Mouse (Mus musculus): ENCODE measurements around the gene Zfp62. TPM values are rescaled to one million over a fixed set of nuclear protein-coding genes. Genes with fewer than 3 reads are reported as not detected.

Gene Zfp62
- polyA plus RNA-seq, 1 experiment from 2014 or later = 66.1 TPM

- H3K9me3 ChIP-seq (replicated peaks; ENCODE audit: control insufficient read depth, low read length) = no peaks in the 10 kb centered on the region
- H3K4me3 ChIP-seq (ENCODE audit: low read depth, low read length) = no peak overlapping the region
- H3K4me2 ChIP-seq (ENCODE audit: low read depth, low read length) = no peak overlapping the region
- H3K9ac ChIP-seq (replicated peaks; ENCODE audit: low read length) = no peak overlapping the region
- WGBS = 82% methylated on average over 4 of the region's 4 CpGs
- H3K36me3 ChIP-seq (replicated peaks; ENCODE audit: control insufficient read depth, insufficient read depth, low read depth, low read length) = no peaks in the 10 kb centered on the region
- H3K27me3 ChIP-seq (ENCODE audit: control insufficient read depth, insufficient read depth, low read length) = no peaks in the 10 kb centered on the region
- no peaks in the 10 kb centered on the region for H3K4me1 ChIP-seq (ENCODE audit: control insufficient read depth, insufficient read depth, low read length)
- no peak overlapping the region for H3K27ac ChIP-seq (replicated peaks; ENCODE audit: low read depth, low read length)
- DNase-seq (ENCODE audit: low spot score) = no peak
- no peak for ATAC-seq (replicated peaks; ENCODE audit: insufficient number of reproducible peaks, low FRiP score, low TSS enrichment, low read depth)
Observed at GRCm38 (mm10) chr11:49246523-49246922, 43.4 kb downstream of the Zfp62 start.

DNA sequence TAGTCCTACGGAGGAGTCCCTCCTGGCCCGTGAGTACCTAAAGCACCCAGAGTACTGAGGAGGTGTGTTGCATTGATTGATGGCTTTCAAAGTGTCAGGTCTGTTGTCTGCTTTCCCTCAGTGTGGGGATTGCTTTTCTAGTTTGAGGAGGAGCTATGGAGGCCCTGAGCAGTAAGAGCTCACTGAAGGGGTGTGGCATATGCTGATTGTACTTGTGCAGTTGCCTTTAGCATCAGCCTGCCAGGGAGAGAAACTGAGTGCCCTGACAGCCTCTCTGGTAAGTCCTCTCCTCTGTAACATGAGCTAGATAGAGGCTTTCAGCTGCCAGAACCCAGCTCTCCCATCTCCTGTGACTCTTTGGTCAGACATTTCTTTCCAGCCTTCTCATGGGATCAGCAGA is 44.2 kb downstream of the Zfp62 start:
- H3K27ac ChIP-seq (replicated peaks; ENCODE audit: low read depth, low read length) = no peak overlapping the region
- H3K4me3 ChIP-seq (ENCODE audit: low read depth, low read length) = no peak overlapping the region
- no peaks in the 10 kb centered on the region for H3K4me1 ChIP-seq (ENCODE audit: control insufficient read depth, insufficient read depth, low read length)
- H3K36me3 ChIP-seq (replicated peaks; ENCODE audit: control insufficient read depth, insufficient read depth, low read depth, low read length) = no peaks in the 10 kb centered on the region
- ATAC-seq (replicated peaks; ENCODE audit: insufficient number of reproducible peaks, low FRiP score, low TSS enrichment, low read depth) (no peak), DNase-seq (ENCODE audit: low spot score) (no peak)
- H3K4me2 ChIP-seq (ENCODE audit: low read depth, low read length) = no peak overlapping the region
- no peaks in the 10 kb centered on the region for H3K9me3 ChIP-seq (replicated peaks; ENCODE audit: control insufficient read depth, low read length)
- 70% methylated on average over 2 of the region's 2 CpGs for WGBS
- no peaks in the 10 kb centered on the region for H3K27me3 ChIP-seq (ENCODE audit: control insufficient read depth, insufficient read depth, low read length)
- no peak overlapping the region for H3K9ac ChIP-seq (replicated peaks; ENCODE audit: low read length)

GRCm38 (mm10) chr11:49248226-49248973 is 45.3 kb downstream of the Zfp62 start:
- Histone ChIP-seq H3K4me1 (ENCODE audit: control insufficient read depth, insufficient read depth, low read length) (no peaks in the 10 kb centered on the region), H3K36me3 (replicated peaks; ENCODE audit: control insufficient read depth, insufficient read depth, low read depth, low read length) (peaks cover 3% of the 10 kb centered on the region), H3K27me3 (ENCODE audit: control insufficient read depth, insufficient read depth, low read length) (no peaks in the 10 kb centered on the region), H3K9me3 (replicated peaks; ENCODE audit: control insufficient read depth, low read length) (no peaks in the 10 kb centered on the region), H3K27ac (replicated peaks; ENCODE audit: low read depth, low read length) (no peak overlapping the region), H3K4me2 (ENCODE audit: low read depth, low read length) (no peak overlapping the region), H3K4me3 (ENCODE audit: low read depth, low read length) (no peak overlapping the region), H3K9ac (replicated peaks; ENCODE audit: low read length) (no peak overlapping the region)
- ATAC-seq (replicated peaks; ENCODE audit: insufficient number of reproducible peaks, low FRiP score, low TSS enrichment, low read depth) (no peak), DNase-seq (ENCODE audit: low spot score) (no peak)
- 63% methylated on average over 6 of the region's 6 CpGs for WGBS

GRCm38 (mm10) chr11:49248974-49249700 is 46.0 kb downstream of the Zfp62 start:
- no peak overlapping the region; the same call in 1 of the 2 replicates for H3K4me2 ChIP-seq (ENCODE audit: low read depth, low read length)
- peaks cover 3% of the 10 kb centered on the region for H3K36me3 ChIP-seq (replicated peaks; ENCODE audit: control insufficient read depth, insufficient read depth, low read depth, low read length)
- no peak overlapping the region for H3K4me3 ChIP-seq (ENCODE audit: low read depth, low read length)
- H3K9ac ChIP-seq (replicated peaks; ENCODE audit: low read length) = no peak overlapping the region
- ATAC-seq (replicated peaks; ENCODE audit: insufficient number of reproducible peaks, low FRiP score, low TSS enrichment, low read depth) = no peak
- no peak for DNase-seq (ENCODE audit: low spot score)
- no peaks in the 10 kb centered on the region for H3K27me3 ChIP-seq (ENCODE audit: control insufficient read depth, insufficient read depth, low read length)
- H3K27ac ChIP-seq (replicated peaks; ENCODE audit: low read depth, low read length) = no peak overlapping the region
- no peaks in the 10 kb centered on the region for H3K9me3 ChIP-seq (replicated peaks; ENCODE audit: control insufficient read depth, low read length)
- WGBS = 69% methylated on average over 6 of the region's 6 CpGs
- no peaks in the 10 kb centered on the region for H3K4me1 ChIP-seq (ENCODE audit: control insufficient read depth, insufficient read depth, low read length)

DNA sequence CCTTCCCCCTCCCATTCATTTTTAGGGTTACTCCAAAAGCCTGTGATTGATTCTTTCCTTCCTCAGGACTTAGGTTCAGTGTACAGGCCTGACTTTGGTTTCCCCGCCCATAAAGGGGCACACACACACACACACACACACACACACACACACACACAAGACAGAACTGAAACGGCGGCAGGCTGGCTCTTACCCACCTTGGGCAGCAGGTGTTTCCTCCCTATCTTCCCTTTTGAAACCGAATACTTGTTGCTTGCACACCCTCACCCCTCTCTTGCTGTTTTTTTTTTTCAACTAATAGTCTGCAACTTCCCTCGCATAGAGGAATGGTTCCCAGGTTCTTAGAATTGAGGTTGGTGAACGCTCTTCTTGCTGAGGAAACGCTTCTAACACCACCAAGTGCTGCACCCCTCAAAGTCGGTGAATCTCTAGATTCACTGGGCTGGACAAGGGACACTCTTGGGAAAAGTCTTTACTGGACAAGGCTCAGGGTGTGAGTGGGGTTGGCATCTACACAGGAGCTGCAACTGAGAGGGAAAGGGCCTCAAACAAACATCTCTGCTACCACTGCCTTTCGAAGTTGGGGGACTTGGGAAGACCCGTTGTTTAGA is 46.8 kb downstream of the Zfp62 start:
- WGBS = 21% methylated on average over 10 of the region's 10 CpGs
- H3K9ac ChIP-seq (replicated peaks; ENCODE audit: low read length) = peak overlapping the region; percentile 87
- H3K27ac ChIP-seq (replicated peaks; ENCODE audit: low read depth, low read length) = peak overlapping the region; percentile 75
- peak; percentile 9 for DNase-seq (ENCODE audit: low spot score)
- no peak for ATAC-seq (replicated peaks; ENCODE audit: insufficient number of reproducible peaks, low FRiP score, low TSS enrichment, low read depth)
- H3K4me1 ChIP-seq (ENCODE audit: control insufficient read depth, insufficient read depth, low read length) = no peaks in the 10 kb centered on the region
- no peaks in the 10 kb centered on the region for H3K9me3 ChIP-seq (replicated peaks; ENCODE audit: control insufficient read depth, low read length)
- peak overlapping the region; percentile 59 for H3K4me3 ChIP-seq (ENCODE audit: low read depth, low read length)
- H3K4me2 ChIP-seq (ENCODE audit: low read depth, low read length) = peak overlapping the region; percentile 77
- peaks cover 3% of the 10 kb centered on the region for H3K36me3 ChIP-seq (replicated peaks; ENCODE audit: control insufficient read depth, insufficient read depth, low read depth, low read length)
- no peaks in the 10 kb centered on the region for H3K27me3 ChIP-seq (ENCODE audit: control insufficient read depth, insufficient read depth, low read length)

DNA sequence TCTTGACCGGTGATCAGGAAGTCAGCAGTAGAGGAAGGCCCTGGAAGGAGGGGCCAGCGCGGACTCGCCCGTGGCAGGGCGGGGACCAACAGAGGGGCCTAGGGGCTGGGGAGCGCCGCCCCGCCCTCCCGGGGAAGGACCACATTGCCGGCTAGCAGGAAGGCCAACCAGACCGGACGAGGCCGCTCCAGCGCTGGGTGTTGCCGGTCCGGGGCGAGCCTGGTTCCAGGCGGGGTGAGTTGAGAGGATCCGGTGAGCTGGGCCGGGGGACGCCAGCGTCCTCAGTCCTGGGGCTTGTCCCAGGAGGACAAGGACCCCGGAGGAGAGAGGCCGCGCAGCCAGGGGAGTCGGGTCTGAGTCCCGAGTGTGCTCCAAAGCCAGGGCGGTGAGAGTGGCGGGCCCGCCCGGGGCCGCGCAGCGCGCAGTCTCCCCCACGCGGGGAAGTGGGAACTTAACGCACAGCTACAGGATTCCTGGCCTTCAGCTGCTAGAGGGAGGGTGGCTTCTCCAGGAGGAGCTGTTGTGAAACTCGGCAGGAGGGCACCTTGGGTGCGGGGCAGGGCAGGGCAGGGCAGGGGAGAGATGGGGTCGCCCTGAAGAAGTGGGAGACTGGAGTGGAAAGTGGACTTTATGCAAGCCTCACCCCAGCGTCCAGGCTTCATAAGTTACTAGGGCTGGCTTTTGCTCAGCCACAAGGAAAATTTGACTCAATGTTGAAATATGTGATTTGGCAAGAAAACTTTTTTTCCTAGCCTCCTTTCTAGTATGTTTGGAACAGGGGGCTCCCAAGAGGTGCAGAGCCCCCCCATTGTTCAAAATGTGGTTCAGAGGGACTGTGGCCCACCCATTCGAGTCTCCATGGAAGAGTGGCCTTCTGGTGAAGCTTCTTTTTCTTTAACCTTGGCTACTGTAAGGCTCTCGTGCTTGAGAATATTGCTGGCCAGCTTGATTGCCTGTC is 47.6 kb downstream of the Zfp62 start:
- ATAC-seq (replicated peaks; ENCODE audit: insufficient number of reproducible peaks, low FRiP score, low TSS enrichment, low read depth) (peak; percentile 95), DNase-seq (ENCODE audit: low spot score) (peak; percentile 86)
- Histone ChIP-seq H3K36me3 (replicated peaks; ENCODE audit: control insufficient read depth, insufficient read depth, low read depth, low read length) (peaks cover 3% of the 10 kb centered on the region), H3K4me3 (ENCODE audit: low read depth, low read length) (peak overlapping the region; percentile 59), H3K27ac (replicated peaks; ENCODE audit: low read depth, low read length) (peak overlapping the region; percentile 75), H3K9me3 (replicated peaks; ENCODE audit: control insufficient read depth, low read length) (no peaks in the 10 kb centered on the region), H3K9ac (replicated peaks; ENCODE audit: low read length) (peak overlapping the region; percentile 87), H3K27me3 (ENCODE audit: control insufficient read depth, insufficient read depth, low read length) (no peaks in the 10 kb centered on the region), H3K4me1 (ENCODE audit: control insufficient read depth, insufficient read depth, low read length) (no peaks in the 10 kb centered on the region), H3K4me2 (ENCODE audit: low read depth, low read length) (peak overlapping the region; percentile 77)
- 3% methylated on average over 44 of the region's 45 CpGs for WGBS

DNA sequence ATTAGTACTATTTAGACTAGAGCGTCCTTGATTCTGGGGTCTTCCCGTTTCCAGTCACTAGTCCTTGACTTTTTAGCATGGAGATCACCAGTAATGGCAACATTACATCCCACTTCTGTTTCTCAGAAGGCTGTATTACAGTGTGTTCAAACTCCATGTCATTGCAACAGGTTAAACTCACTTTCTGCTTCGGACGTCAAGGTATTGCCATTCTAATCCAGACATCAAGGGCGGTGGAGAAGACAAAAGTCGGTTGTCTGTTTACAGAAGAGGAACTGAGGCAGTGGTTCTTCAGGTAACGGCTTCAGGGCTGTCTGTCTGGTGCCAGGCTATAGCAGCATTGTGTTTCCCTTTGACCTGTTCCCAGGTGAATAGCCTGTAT is 48.3 kb downstream of the Zfp62 start:
- Histone ChIP-seq H3K27me3 (ENCODE audit: control insufficient read depth, insufficient read depth, low read length) (no peaks in the 10 kb centered on the region), H3K27ac (replicated peaks; ENCODE audit: low read depth, low read length) (no peak overlapping the region), H3K9me3 (replicated peaks; ENCODE audit: control insufficient read depth, low read length) (no peaks in the 10 kb centered on the region), H3K36me3 (replicated peaks; ENCODE audit: control insufficient read depth, insufficient read depth, low read depth, low read length) (peaks cover 3% of the 10 kb centered on the region), H3K4me1 (ENCODE audit: control insufficient read depth, insufficient read depth, low read length) (no peaks in the 10 kb centered on the region), H3K9ac (replicated peaks; ENCODE audit: low read length) (peak overlapping the region; percentile 87), H3K4me3 (ENCODE audit: low read depth, low read length) (peak overlapping the region; percentile 59; the same call in 1 of the 2 replicates), H3K4me2 (ENCODE audit: low read depth, low read length) (peak overlapping the region; percentile 77)
- no peak for ATAC-seq (replicated peaks; ENCODE audit: insufficient number of reproducible peaks, low FRiP score, low TSS enrichment, low read depth)
- 66% methylated on average over 7 of the region's 7 CpGs for WGBS
- no peak for DNase-seq (ENCODE audit: low spot score)
